Mouse (Mus musculus): Measurements from ENCODE around the gene Rhog. TPM values are rescaled to one million over a fixed set of nuclear protein-coding genes. Genes with fewer than 3 reads are reported as not detected.

Rhog gene
- polyA plus RNA-seq (2017; shearing (Covaris generic)): 645 TPM

GRCm38 (mm10) chr7:102255954-102256353 lies at the start of gene Rhog:
Gene Rhog (minus strand): TSS chr7:102256054.

GRCm38 (mm10) chr7:102267601-102268394 lies 11.9 kb upstream of the Rhog start, which contains the start of gene Stim1:
Gene Stim1 (plus strand): TSS chr7:102267806.

GRCm38 (mm10) chr7:102209756-102210721 lies 45.8 kb downstream of the Rhog start, which contains the start of the genes Nup98 and Pgap2:
Gene Nup98 (minus strand): TSS chr7:102210176.
Gene Pgap2 (plus strand): TSS chr7:102210208.

Other genes starting within 250 kb of the Rhog start
- gene Il18bp, start 237.4 kb downstream of the Rhog start, polyA plus RNA-seq (2017; shearing (Covaris generic)): 4.4 TPM
- gene Rnf121, start 190.6 kb downstream of the Rhog start, polyA plus RNA-seq (2017; shearing (Covaris generic)): 18.6 TPM
- gene Xndc1, start 190.5 kb downstream of the Rhog start, polyA plus RNA-seq (2017; shearing (Covaris generic)): 24.6 TPM
- gene Xntrpc, start 190.3 kb downstream of the Rhog start, polyA plus RNA-seq (2017; shearing (Covaris generic)): 0.27 TPM
- gene Trpc2, start 172.9 kb downstream of the Rhog start, polyA plus RNA-seq (2017; shearing (Covaris generic)): 0.20 TPM
- gene Art1, start 154.3 kb downstream of the Rhog start, polyA plus RNA-seq (2017; shearing (Covaris generic)): 0.32 TPM
- gene Art5, start 146.6 kb downstream of the Rhog start, polyA plus RNA-seq (2017; shearing (Covaris generic)): 1.0 TPM
- not detected for gene Chrna10, start 139.2 kb downstream of the Rhog start, polyA plus RNA-seq (2017; shearing (Covaris generic))
- gene Nup98, start 45.9 kb downstream of the Rhog start, polyA plus RNA-seq (2017; shearing (Covaris generic)): 123 TPM
- gene Pgap2, start 45.8 kb downstream of the Rhog start, polyA plus RNA-seq (2017; shearing (Covaris generic)): 33.9 TPM
- 160 TPM for gene Stim1, start 11.8 kb upstream of the Rhog start, polyA plus RNA-seq (2017; shearing (Covaris generic))
- gene Rrm1, start 185.6 kb upstream of the Rhog start, polyA plus RNA-seq (2017; shearing (Covaris generic)): 47.0 TPM
- 0.44 TPM for gene Olfr543, start 225.6 kb upstream of the Rhog start, polyA plus RNA-seq (2017; shearing (Covaris generic))
- not detected for gene Olfr544, start 232.3 kb upstream of the Rhog start, polyA plus RNA-seq (2017; shearing (Covaris generic))
- not detected for gene Olfr545, start 243.5 kb upstream of the Rhog start, polyA plus RNA-seq (2017; shearing (Covaris generic))